Mouse (Mus musculus) forebrain, embryonic 16.5 days (tissue): Measurements from ENCODE around the gene Gdi2. TPM values are rescaled to one million over a fixed set of nuclear protein-coding genes. Genes with fewer than 3 reads are reported as not detected.

Experiments
- ATAC-seq: fragments of 200-750 bp; cut with Nextera tagmentation; 2 replicates; pipeline ENCODE4 v1.8.0; 2017; ENCODE audit warnings: mild to moderate bottlenecking, moderate library complexity
- H3K27ac ChIP-seq: fragments of 300-500 bp; sonication (generic); 2 replicates; pipeline ENCODE4 v1.5.1; 2014; ENCODE audit warnings: low read length, control low read depth
- H3K27me3 ChIP-seq: fragments of 300-500 bp; sonication (generic); replicated peaks from 2 replicates; pipeline ENCODE4 v1.6.1; 2014; ENCODE audit warnings: low read length; ENCODE audit not compliant: control insufficient read depth, insufficient read depth
- H3K36me3 ChIP-seq: fragments of 300-500 bp; sonication (generic); 2 replicates; pipeline ENCODE4 v1.6.1; 2014; ENCODE audit not compliant: control insufficient read depth, insufficient read depth
- H3K4me1 ChIP-seq: fragments of 300-500 bp; sonication (generic); replicated peaks from 2 replicates; pipeline ENCODE4 v1.6.1; 2014; ENCODE audit warnings: low read length; ENCODE audit not compliant: control insufficient read depth, insufficient read depth
- H3K4me2 ChIP-seq: fragments of 300-500 bp; sonication (generic); 2 replicates; pipeline ENCODE4 v1.6.1; 2014; ENCODE audit warnings: mild to moderate bottlenecking, low read length, control low read depth
- H3K4me3 ChIP-seq: fragments of 300-500 bp; sonication (generic); replicated peaks from 2 replicates; pipeline ENCODE4 v1.5.1; 2014; ENCODE audit warnings: mild to moderate bottlenecking, low read length, control low read depth
- H3K9ac ChIP-seq: fragments of 300-500 bp; sonication (generic); replicated peaks from 2 replicates; pipeline ENCODE4 v1.6.1; 2014; ENCODE audit warnings: low read depth, low read length, control low read depth
- H3K9me3 ChIP-seq: fragments of 300-500 bp; sonication (generic); 2 replicates; pipeline ENCODE4 v1.6.1; 2016; ENCODE audit warnings: low read length; ENCODE audit not compliant: control insufficient read depth
- WGBS: fragments of 180-500 bp; shearing (Covaris S2); extraction: QIAGEN DNeasy Blood & Tissue Kit; methylation state at CpG from one replicate; pipeline ENCODE4 v1.1.7; 2014; 5-methylcytosine and 5-hydroxymethylcytosine counted together
- polyA plus RNA-seq: library from polyadenylated mRNA; unstranded; fragments of >200 nt; fragmentation: Nextera tagmentation; extraction: Ambion mirVana; gene quantifications from 2 replicates; pipeline ENCODE4 v1.2.1, GENCODE M21; 2015

Gene Gdi2
- polyA plus RNA-seq, 1 experiment from 2014 or later: 420 TPM

GRCm38 (mm10) chr13:3541159-3541782, 3.4 kb downstream of the Gdi2 start:
- ATAC-seq: peak; percentile 0; the same call in 1 of the 2 replicates
- Histone ChIP-seq H3K9ac (peak overlapping the region; percentile 27; the same call in 1 of the 2 replicates), H3K4me2 (peak overlapping the region; percentile 37), H3K9me3 (peaks cover 1% of the 10 kb centered on the region; the same call in 1 of the 2 replicates), H3K4me3 (peak overlapping the region; percentile 11; the same call in 1 of the 2 replicates), H3K27me3 (no peaks in the 10 kb centered on the region), H3K27ac (peak overlapping the region; percentile 57), H3K36me3 (no peaks in the 10 kb centered on the region), H3K4me1 (peaks cover 28% of the 10 kb centered on the region)
- WGBS: 18% methylated on average over 2 of the region's 2 CpGs

- WGBS: 90% methylated on average over 4 of the region's 4 CpGs
- Histone ChIP-seq H3K4me1 (peaks cover 23% of the 10 kb centered on the region), H3K4me2 (no peak overlapping the region), H3K9ac (no peak overlapping the region), H3K36me3 (peaks cover 5% of the 10 kb centered on the region; the same call in 1 of the 2 replicates), H3K27me3 (no peaks in the 10 kb centered on the region), H3K9me3 (no peaks in the 10 kb centered on the region), H3K4me3 (no peak overlapping the region), H3K27ac (no peak overlapping the region)
- no peak for ATAC-seq
These were observed 6.4 kb downstream of the Gdi2 start for GRCm38 (mm10) chr13:3544077-3544874.

DNA sequence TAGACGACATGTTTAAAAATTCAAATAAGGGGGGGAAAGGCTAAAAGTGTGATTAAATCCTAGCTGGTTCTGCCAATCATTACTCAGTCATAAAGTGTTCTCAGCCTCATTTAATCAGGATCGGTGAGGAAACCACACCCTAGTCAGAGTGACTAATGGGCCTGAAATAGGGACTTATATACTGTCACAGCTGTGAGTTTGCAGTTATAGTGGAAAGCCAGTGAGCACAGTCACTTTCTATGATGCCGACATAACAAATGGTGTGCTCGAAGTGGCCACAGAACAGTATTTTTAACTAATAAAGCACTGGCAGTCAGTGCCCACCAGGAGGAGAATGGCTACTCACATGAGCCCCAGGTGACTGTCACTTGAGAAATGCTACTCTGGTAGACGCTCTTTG, 7.1 kb downstream of the Gdi2 start:
- peaks cover 5% of the 10 kb centered on the region; the same call in 1 of the 2 replicates for H3K36me3 ChIP-seq
- no peak overlapping the region for H3K4me2 ChIP-seq
- 62% methylated on average over 5 of the region's 5 CpGs for WGBS
- H3K4me3 ChIP-seq: no peak overlapping the region
- ATAC-seq: no peak
- no peak overlapping the region for H3K27ac ChIP-seq
- H3K9ac ChIP-seq: no peak overlapping the region
- H3K27me3 ChIP-seq: no peaks in the 10 kb centered on the region
- H3K4me1 ChIP-seq: peaks cover 18% of the 10 kb centered on the region
- H3K9me3 ChIP-seq: no peaks in the 10 kb centered on the region

GRCm38 (mm10) chr13:3547410-3547809, 9.5 kb downstream of the Gdi2 start:
- no peak overlapping the region for H3K27ac ChIP-seq
- no peaks in the 10 kb centered on the region for H3K27me3 ChIP-seq
- H3K4me3 ChIP-seq: no peak overlapping the region
- no peak overlapping the region for H3K4me2 ChIP-seq
- H3K36me3 ChIP-seq: peaks cover 8% of the 10 kb centered on the region
- 0 out of 2 replicates have a peak, but pooled peaks cover 2% of the 10 kb centered on the region for H3K4me1 ChIP-seq
- H3K9me3 ChIP-seq: no peaks in the 10 kb centered on the region
- no peak for ATAC-seq
- no peak overlapping the region for H3K9ac ChIP-seq
- WGBS: 83% methylated on average over 3 of the region's 3 CpGs

DNA sequence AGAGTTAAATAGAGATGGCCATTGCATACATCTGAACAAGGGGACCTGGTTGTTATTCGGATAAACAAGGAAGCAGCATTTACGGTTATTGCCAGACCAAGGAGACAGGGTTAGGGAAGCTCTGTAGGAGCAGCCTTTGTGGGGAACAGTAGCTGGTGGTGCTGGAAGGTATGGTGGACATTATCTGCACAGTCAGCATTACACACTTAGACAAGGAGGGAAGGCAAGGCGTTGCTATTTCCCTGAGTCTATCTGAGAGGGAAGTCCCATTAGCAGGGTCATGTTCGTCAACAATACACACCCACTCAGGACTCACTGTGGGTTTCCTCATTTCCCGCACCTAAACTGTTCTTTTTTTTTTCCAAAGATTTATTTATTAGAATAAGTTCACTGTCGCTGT, 10.0 kb downstream of the Gdi2 start:
- H3K4me1 ChIP-seq: 0 out of 2 replicates have a peak, but pooled peaks cover 2% of the 10 kb centered on the region
- H3K9ac ChIP-seq: no peak overlapping the region
- H3K9me3 ChIP-seq: no peaks in the 10 kb centered on the region
- WGBS: 88% methylated on average over 6 of the region's 6 CpGs
- H3K4me2 ChIP-seq: no peak overlapping the region
- H3K4me3 ChIP-seq: no peak overlapping the region
- H3K36me3 ChIP-seq: peaks cover 12% of the 10 kb centered on the region
- H3K27me3 ChIP-seq: no peaks in the 10 kb centered on the region
- no peak for ATAC-seq
- H3K27ac ChIP-seq: no peak overlapping the region

GRCm38 (mm10) chr13:3563130-3563529, 25.3 kb downstream of the Gdi2 start:
- Histone ChIP-seq H3K27me3 (no peaks in the 10 kb centered on the region), H3K9ac (no peak overlapping the region), H3K4me1 (no peaks in the 10 kb centered on the region), H3K4me3 (no peak overlapping the region), H3K36me3 (peaks cover 25% of the 10 kb centered on the region), H3K9me3 (no peaks in the 10 kb centered on the region), H3K27ac (no peak overlapping the region), H3K4me2 (no peak overlapping the region)
- WGBS: 96% methylated on average over 1 of the region's 1 CpGs
- ATAC-seq: no peak

- Histone ChIP-seq H3K4me2 (no peak overlapping the region), H3K36me3 (peaks cover 28% of the 10 kb centered on the region), H3K4me1 (no peaks in the 10 kb centered on the region), H3K27ac (no peak overlapping the region), H3K9ac (no peak overlapping the region), H3K4me3 (no peak overlapping the region), H3K9me3 (no peaks in the 10 kb centered on the region), H3K27me3 (no peaks in the 10 kb centered on the region)
- no peak for ATAC-seq
- 82% methylated on average over 2 of the region's 2 CpGs for WGBS
These were observed 26.1 kb downstream of the Gdi2 start for GRCm38 (mm10) chr13:3563953-3564352.

DNA sequence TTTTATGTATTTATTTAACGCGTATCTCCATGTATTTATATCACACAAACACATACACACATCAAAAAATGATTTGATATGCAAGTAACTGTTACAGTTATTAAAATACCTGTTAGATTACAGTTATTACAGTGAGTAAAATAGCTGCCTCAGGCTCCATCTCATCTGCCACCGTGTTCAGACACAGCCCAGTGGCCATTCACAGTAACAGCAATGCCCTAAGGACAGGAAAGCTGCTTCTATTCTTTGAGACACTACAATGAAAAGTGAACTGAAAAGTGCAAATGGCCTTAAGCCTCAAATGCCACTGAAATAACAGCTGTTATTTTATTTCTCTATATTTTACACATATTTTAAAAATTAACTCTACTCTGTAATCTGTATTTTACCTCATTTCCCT, 52.9 kb downstream of the Gdi2 start:
- H3K9ac ChIP-seq: no peak overlapping the region
- ATAC-seq: no peak
- 87% methylated on average over 3 of the region's 3 CpGs for WGBS
- H3K4me3 ChIP-seq: no peak overlapping the region
- H3K36me3 ChIP-seq: peaks cover 24% of the 10 kb centered on the region
- H3K27ac ChIP-seq: no peak overlapping the region
- no peaks in the 10 kb centered on the region for H3K4me1 ChIP-seq
- H3K27me3 ChIP-seq: no peaks in the 10 kb centered on the region
- no peak overlapping the region for H3K4me2 ChIP-seq
- H3K9me3 ChIP-seq: no peaks in the 10 kb centered on the region

GRCm38 (mm10) chr13:3594311-3594710, 56.4 kb downstream of the Gdi2 start:
- 96% methylated on average over 1 of the region's 1 CpGs for WGBS
- Histone ChIP-seq H3K27me3 (no peaks in the 10 kb centered on the region), H3K4me1 (no peaks in the 10 kb centered on the region), H3K27ac (no peak overlapping the region), H3K36me3 (peaks cover 15% of the 10 kb centered on the region), H3K9me3 (no peaks in the 10 kb centered on the region), H3K9ac (no peak overlapping the region), H3K4me3 (no peak overlapping the region), H3K4me2 (no peak overlapping the region)
- ATAC-seq: no peak
